Mouse (Mus musculus): ENCODE results near the gene Fut8. TPM values are rescaled to one million over a fixed set of nuclear protein-coding genes. Genes with fewer than 3 reads are reported as not detected.

Gene Fut8
- total RNA-seq, 2 experiments from 2014 or later, result 79.3 to 83.6 TPM

DNA sequence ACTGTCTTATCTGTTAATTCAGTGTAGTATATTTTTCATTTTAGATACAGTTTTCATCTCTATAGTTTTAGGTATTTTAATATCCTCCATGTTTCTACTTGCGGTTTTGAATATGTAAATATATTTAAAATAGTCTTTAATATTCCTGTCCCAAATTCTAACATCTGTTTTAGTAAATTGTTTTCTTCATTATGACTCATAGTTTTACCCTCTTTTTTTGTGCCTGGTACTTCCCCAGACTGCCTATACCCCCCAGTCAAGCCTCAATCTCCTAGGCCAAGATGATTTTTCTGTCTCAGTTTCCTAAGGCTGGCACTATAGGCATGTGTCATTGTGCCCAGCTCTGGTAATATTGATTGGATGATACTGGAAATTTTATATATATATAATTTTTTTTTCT, 64.1 kb downstream of the Fut8 start:
- no peak for DNase-seq (ENCODE audit: extremely low spot score in 1 of 2, low spot score in 1 of 2)

DNA sequence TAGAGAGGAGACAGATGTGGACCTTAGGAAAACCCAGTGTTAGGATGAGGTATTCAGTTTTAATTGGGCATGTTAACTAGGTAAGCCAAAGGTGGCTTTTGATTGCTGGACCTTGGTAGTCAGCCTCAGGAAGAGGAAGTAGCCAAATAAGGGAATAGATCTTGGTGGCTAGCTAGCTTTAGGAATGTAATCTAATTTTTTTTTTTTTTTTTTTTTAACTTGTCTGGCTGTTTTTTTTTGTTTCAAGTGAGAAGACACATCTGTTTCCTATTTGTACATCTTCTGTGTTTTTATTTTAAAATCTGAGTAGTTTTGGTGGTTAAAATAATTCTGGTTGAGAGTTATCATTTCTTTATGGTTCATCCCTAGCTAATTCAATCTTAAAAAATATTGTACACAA, 65.4 kb downstream of the Fut8 start:
- no peak for DNase-seq (ENCODE audit: extremely low spot score in 1 of 2, low spot score in 1 of 2)

DNA sequence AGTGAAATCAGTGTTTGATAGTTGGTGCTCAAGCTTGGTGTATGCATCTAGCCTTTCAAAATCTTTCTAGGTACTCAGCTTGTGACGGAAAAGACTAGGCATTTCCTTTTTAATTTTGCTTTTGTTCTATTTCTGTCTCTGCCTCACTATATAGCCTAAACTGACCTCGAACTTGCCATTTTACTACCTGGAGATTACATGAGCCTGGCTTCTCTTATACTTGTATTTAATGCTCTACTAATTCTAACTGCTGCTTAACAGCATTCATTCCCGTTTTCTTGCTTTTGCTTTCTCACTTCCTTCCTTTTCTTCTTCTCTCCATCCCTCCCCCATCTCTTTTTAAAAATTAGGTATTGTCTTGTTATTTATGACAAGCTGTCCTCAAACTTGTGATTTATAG, 67.6 kb downstream of the Fut8 start:
- no peak for DNase-seq (ENCODE audit: extremely low spot score in 1 of 2, low spot score in 1 of 2)

DNA sequence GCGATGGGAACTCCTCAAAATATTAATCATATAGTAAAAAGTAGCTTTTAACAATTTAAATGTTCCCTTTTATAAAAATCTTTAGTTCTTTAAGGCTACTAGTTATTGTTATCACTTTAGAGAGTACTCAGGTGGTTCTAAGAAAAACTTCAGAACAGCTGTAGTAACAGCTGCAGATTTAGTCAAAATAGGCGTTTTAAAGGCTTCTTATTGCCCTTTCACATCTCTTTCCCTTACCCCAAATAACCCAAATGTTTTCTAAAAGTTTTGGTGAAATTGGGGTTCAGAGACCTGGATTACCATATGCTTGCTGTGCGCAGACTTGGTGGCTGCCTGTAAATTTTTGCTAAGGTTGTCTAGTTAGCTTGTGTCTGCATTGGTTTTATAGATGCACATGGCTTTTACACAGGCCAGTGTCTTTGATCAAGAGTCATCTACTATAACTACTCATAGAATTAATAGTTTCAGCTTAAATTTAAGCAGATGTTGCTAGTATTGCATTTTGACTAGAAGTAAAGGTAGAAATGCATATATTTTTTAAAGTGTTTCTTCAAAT, 68.9 kb downstream of the Fut8 start:
- no peak for DNase-seq (ENCODE audit: extremely low spot score in 1 of 2, low spot score in 1 of 2)

DNA sequence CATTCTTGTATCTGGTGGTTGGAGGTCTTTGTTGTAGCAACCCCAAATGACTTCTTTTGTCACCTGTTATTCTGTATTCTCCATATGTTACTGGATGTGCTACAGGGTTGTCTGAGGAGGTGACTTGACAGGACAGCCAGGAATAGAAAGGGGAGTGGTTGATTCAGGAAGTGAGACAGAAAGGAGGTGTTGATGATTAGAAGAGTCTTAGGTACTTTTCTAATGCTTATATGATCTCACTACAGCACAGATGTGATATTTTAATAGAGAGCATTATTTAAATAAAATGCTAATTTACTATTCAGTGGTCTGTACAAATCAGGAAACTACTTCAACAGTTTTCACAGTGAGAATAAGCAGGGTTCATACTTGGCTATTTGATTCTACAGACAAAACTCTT, 71.6 kb downstream of the Fut8 start:
- no peak for DNase-seq (ENCODE audit: extremely low spot score in 1 of 2, low spot score in 1 of 2)

DNA sequence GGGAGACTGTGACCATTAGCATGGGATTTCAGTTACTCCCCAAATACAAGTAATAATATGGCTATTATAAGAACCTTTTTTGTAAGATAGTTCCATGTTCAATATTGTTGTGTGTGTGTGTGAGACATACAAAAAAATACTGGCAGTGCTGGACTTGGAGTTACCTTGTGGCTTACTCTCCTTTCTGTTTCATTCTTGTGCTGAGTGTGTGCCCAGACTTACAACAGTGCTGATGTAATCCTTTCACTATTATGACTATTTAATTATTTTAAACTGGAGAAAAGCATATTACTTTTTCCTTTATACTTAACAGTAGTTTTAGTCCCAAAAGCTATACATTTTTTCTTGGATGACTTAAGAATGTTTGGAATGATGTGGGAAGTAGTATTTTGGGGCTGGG, 75.6 kb downstream of the Fut8 start:
- DNase-seq (ENCODE audit: extremely low spot score in 1 of 2, low spot score in 1 of 2), result no peak

DNA sequence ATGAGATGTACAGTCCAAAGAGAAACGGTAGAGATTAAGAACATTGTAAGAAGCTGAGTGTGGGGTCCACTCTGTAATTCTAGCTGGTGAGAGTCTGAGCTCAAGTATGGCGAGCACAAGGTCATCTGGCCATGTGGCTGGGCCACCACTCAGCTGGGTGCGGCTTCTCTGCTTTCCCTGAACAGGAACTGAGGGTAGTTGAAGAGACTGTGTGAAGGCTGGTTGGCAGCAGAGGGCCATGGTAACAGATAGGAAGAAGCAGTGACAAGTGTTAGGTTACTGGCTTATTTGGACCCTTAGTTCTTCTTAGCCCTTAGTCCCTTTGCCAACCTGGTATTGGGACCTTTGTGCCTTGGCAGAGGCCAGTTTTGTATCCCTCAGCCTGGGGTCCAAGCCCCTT, 86.2 kb downstream of the Fut8 start:
- DNase-seq (ENCODE audit: extremely low spot score in 1 of 2, low spot score in 1 of 2), result no peak

DNA sequence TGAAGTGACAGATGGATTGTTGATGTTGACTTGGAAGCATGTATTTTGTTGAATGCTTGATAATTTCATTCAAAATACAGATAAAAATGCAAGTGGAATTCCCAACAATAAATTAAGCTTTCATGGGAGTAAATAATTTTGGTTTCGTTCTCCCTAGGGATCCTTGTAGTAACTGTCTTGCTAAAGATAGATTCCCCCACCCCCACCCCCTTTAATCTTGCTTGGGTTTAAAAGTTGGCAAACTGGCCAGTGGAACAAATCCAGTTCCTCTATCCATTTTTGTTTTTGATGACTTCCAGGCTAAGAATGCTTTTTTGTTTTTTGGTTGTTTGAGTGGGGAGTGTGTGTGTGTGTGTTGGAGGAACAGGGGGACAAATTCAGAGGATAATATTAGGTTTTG, 108.6 kb downstream of the Fut8 start:
- no peak for DNase-seq (ENCODE audit: extremely low spot score in 1 of 2, low spot score in 1 of 2)

DNA sequence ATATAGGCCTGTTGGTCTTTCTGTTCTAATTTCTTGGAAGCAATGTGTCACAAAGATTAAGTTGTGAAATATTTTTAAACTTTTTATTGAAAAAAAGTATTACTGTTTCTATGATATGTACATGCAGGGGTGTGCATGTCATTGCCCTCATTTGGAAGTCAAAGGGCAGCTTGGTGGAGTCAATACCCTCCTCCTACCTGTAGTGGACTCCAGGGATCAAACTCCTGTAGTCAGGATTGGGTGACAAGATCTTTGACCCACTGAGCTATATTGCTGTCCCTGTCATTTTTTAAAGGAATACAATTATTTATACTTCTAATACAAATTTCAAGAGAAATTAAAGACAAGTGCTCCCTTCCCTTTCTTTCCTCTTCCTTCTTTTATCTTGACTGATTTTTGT, 111.6 kb downstream of the Fut8 start:
- no peak for DNase-seq (ENCODE audit: extremely low spot score in 1 of 2, low spot score in 1 of 2)

DNA sequence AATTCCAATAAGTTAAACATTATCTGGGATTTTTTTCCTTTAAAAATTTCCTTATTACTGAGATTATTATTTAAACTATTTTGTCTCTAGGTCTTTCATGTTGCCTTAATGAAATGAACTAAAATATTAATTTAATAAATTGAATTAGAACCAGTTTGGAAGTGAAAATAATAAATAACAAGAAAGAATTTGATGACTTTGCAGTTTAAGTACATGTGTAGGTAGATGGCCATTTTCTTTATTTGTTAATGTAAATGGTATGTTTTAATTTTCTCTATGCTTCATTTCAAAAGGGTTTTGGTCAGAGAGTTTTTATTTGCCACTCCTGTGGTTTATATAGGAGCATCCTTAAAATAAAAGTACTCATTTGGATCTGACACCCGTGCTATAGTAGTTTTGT, 177.8 kb downstream of the Fut8 start:
- no peak for DNase-seq (ENCODE audit: extremely low spot score in 1 of 2, low spot score in 1 of 2)

DNA sequence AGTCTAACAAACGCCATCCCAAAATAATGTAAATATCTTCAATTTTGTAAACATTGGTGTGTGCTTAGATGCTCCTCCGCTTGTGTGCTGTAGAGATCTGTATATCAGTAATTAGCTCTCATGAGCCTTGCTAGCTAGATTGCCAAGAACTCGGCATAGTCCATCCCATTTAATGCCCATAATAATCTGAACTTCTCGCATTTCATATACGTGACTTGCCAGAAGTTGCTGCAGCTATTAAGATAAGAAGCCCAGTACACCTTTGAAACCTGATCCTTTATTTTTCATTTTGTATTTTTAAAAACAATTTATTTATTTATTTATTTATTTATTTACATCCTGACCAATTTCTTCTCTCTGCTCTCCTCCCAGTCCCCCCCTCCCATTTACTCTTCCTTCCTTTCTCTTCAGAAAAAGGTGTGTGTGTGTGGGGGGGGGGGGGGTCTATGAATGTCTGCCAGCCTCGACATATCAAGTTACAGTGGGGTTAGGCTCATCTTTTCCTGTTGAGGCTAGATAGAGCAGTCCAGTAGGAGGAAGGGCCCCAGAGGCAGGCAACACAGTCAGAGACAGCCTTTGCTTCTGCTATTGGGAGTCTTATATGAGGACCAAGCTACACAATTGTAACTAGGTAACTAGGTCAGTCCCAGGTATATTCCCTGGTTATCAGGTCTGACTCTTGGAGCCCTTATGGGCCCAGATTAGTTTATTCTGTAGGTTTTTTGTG, 183.9 kb downstream of the Fut8 start:
- no peak for DNase-seq (ENCODE audit: extremely low spot score in 1 of 2, low spot score in 1 of 2)

DNA sequence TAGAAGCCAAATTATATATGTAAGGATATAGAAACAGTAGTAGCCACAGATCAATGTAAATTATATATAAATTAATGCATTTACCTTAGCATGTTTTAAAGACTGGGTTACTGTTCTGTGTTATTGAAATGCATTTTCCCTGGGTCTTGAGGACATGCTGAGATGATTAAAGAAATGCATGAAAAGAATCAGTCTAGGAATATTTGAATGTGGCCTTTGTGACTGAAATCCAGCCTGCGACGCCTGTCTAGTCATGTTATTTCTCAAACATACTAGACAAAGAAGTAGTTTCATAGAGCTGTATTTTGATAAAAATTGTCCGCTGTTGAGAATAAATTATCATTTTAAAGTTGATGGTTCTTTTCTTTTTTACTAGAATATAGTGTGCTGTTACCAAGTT, 188.2 kb downstream of the Fut8 start:
- no peak for DNase-seq (ENCODE audit: extremely low spot score in 1 of 2, low spot score in 1 of 2)

DNA sequence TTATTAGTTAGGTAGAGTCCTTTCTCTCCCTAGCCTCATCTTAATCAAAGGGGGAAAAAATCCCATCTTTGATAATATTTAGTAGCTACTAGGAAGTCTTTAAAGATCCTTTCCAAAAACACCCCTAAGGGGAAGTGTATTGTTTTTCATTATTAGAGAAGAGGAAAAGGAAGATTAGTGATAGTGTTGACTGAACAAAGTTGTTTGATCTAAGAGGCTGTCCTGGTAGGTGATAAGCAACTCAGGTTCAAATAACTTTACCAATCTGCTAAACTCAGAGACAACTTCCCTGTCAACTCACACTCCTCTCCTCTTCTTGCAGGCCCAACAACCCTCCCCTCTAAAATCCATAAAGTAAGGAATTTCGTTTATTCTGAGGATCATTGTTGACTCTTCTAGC, 190.2 kb downstream of the Fut8 start:
- no peak for DNase-seq (ENCODE audit: extremely low spot score in 1 of 2, low spot score in 1 of 2)

DNA sequence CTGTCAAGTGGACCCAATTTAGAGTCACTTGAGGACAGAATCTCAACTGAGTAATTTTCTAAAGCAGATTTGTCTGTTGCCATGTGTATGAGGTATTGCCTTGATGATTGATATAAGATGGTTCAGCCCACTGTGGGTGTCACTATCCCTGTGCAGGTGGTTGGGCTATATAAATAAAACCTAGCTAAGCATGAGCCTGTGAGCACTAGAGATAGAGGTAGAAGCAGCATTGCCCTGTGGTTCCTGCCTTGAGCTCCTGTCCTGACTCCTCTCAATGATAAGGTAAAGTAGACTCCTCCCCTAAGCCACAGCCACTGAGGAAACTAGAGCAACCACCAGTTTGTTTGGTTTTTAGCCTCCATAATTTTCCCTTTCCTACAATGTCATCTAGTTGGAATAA, 191.5 kb downstream of the Fut8 start:
- no peak for DNase-seq (ENCODE audit: extremely low spot score in 1 of 2, low spot score in 1 of 2)

DNA sequence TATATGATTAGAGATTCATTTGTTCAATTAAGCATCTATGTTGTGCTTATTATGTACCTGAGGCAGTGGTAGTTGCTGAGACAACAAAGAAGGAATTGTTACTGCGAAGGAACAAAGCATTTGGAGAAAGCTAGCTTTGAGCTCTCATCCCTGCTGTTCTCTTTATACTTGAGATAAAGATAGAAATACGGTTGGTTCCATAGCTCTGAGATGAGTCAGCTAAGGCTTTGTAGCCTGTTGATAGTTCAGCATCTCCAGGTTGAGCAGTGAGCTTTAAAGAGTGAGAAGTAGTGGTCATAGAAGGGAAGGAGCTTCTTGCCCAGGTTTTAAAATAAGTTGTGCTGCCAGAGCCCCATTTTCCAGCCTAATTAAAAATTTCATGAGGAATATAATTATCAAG, 198.8 kb downstream of the Fut8 start:
- no peak for DNase-seq (ENCODE audit: extremely low spot score in 1 of 2, low spot score in 1 of 2)

DNA sequence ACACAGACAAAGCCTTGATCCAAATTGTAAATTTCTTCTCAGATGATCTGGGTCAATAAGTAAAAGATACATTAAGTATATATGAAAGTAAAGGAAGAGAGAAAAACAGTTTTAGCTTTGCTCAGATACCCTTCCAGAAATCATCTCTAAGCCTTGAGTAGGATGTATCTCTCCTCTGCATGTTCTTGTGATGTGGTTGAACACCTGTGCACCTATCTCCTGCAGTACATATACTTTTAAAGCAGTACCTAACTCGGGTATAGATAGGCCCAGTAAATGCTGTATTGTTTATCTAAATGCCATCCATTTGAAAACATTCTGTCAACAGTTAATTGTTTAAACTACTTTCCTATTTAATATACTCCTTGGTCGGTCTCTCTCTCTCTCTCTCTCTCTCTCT, 212.9 kb downstream of the Fut8 start:
- DNase-seq (ENCODE audit: extremely low spot score in 1 of 2, low spot score in 1 of 2), result no peak

DNA sequence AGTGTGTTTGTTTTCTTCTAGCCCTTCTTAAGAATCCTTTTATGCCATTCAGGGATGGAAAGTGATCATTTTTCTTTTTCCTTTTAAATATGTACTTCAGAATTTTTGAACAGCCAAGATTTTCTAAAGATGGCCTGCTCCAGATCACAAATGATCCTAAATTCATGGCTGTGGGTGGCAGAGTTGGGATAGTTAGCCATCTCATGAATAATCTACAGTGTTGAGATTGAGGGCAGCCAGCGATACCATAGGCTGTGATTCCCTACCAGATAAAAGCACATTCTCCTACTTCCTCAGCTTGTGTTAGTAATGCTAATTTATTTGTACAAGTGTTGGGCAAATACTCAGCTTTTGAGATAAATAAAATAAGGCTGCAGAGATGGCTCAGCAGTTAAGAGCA, 228.3 kb downstream of the Fut8 start:
- DNase-seq (ENCODE audit: extremely low spot score in 1 of 2, low spot score in 1 of 2), result no peak

DNA sequence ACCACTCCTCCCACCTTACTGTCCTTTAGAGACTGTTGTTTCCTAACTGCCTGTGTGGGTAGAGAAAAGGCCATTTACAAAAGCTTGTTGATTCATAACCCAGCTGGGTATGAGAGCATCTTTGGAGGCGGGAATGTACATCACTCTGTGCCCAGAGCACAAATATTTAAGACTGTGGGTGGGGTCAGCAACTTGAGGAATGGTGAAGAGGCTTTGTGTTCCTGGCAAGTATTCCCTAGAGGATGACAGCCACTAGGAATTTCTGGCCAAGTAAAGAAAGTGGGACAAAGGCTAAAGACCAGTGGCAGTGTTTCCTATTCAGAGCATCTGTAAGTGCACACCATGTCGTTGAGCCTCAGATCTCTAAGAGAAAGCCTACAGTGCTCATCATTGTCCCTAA, 242.0 kb downstream of the Fut8 start:
- DNase-seq (ENCODE audit: extremely low spot score in 1 of 2, low spot score in 1 of 2), result no peak

DNA sequence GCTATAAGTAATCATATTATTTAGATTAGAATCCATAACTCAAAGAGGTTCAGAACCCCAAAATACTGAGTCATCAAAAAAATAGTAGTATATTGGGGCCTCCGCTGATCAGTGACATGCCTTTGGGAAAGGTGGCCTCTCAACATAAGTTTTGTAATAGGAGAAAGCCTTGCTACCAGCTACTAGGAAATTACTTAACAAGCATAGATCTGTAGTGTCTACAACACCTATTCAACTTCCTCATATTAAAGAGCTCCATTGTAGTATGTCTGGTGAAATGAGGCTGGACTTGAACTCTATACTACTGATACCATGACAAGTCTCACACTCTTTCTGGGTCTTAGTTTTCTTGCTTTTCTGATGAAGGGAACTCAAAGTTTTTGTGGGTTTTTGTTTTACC, 243.2 kb downstream of the Fut8 start:
- no peak for DNase-seq (ENCODE audit: extremely low spot score in 1 of 2, low spot score in 1 of 2)

DNA sequence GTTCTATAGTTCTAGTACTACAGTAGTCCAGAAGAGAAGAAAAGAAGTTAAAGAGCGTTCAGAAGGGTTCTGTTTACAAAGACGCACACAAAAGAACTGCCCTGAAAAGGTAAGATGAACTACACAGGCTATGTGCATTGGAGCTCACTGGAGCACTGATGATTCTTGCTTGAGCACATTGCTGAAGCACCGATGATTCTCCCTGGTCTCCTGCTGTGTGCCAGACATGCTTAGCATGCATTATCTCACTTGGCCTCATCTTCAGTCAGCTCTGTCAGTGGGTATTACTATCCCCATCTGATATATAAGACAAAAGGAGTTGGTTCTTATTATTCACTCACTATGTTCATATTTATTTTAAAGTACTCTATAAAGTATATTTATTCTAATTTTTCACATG, 243.9 kb downstream of the Fut8 start:
- DNase-seq (ENCODE audit: extremely low spot score in 1 of 2, low spot score in 1 of 2), result no peak

DNA sequence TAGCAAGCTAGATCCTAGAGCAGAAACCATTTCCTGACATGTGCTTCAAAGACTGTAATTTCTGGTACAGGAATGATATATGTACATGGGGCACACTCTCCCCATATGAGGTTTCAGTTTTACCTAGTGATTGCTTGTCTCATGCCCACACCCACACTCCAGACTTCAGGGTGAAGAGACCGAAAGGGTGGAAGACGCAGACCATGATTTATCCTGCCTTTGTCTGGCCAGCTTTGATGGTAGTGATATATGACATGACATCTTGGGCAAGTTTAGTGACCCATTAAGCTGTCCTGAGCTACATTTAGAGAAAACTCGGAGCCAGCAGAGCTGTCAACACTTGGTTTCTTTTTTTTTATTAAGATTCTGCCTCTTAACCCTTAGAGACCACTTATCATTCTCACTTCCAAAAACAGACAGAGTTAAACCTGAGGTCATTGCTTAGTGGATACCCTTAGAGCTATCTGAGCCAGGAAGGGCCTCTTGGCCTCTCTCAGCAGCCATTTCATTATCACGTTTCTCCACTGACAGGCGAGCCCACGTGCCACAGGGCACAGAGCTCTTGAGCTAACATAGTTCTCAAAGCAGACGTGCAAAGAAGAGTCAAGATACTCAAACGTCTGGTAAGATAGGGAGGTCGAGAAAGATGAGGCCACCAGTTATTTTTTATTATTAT, 245.4 kb downstream of the Fut8 start:
- DNase-seq (ENCODE audit: extremely low spot score in 1 of 2, low spot score in 1 of 2), result no peak

DNA sequence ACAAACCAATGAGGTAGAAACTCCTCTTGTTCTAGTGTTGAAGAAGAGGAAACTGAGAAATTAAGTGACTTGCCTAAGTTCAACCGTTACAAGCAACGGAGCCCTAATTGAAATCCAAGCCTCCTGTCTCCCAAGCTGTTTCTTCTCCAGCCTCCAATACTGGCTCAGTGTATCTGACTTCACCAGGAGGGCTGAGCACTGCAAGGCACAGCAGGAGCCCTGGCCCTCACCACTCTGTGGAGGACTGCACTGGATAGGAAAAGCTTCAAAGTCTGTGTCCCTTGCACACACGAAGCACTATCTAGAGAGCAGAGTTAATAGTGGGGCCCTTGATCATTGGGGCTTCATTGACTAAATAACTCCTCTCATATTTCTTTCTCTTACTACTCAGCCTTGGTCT, 246.8 kb downstream of the Fut8 start:
- no peak for DNase-seq (ENCODE audit: extremely low spot score in 1 of 2, low spot score in 1 of 2)

Measured in layer of hippocampus, postnatal 25 days (tissue).